Mouse (Mus musculus) kidney, postnatal 25 days (tissue): ENCODE measurements at regions not wholly inside any gene's neighbourhood (a gene's known extent, or its start where the extent isn't known, plus 50 kb on each side); places are given as distances from the start of the nearest gene placed in this dataset.

ENCODE experiments used
- DNase-seq, 2 experiments: peaks; one replicate each; pipeline ENCODE4 v3.0.0; 2021; ENCODE audit warnings: mixed read lengths in 2 of 2

GRCm38 (mm10) chr13:37468304-37469178 lies 123.5 kb downstream of the Ly86 start:
- DNase-seq: no peak

DNA sequence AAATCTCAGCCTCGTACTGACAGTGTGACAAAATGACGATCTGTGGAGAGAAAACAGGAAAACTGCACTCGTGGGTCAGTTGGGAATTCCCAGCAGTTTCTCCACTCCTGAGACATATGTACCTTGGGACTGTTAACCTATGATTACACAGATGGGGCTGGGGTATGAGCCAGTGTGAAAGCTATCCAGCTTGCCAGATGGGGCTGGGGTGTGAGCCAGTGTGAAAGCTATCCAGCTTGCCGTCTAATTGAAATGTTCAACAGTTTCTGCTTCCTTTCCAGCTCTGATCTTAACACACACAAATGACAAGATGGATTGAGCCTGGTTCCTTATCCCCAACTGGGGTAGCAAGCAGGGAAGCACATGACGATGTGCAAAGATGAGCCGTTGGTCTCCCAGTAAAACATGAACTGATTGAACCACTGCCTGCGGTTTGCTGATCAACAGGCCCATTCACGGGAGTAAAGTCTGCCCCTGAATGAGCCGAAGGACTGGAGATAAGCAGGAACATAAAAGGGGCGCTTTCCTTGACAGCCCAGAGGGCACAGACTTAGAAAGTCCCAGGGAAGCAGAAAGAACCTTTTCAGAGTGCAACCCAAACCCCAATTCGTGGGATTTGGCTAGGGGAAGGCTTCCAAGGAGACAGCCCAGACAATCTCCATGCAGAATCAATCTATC lies 125.4 kb downstream of the Ly86 start:
- no peak for DNase-seq

- no peak for DNase-seq
These were observed 128.4 kb downstream of the Ly86 start for GRCm38 (mm10) chr13:37473359-37473758.

GRCm38 (mm10) chr13:37475804-37476203 lies 130.8 kb downstream of the Ly86 start:
- DNase-seq: no peak

- peak in 1 of 2 experiments; percentile 66 for DNase-seq
These were observed 131.4 kb downstream of the Ly86 start for GRCm38 (mm10) chr13:37476256-37477053.

DNA sequence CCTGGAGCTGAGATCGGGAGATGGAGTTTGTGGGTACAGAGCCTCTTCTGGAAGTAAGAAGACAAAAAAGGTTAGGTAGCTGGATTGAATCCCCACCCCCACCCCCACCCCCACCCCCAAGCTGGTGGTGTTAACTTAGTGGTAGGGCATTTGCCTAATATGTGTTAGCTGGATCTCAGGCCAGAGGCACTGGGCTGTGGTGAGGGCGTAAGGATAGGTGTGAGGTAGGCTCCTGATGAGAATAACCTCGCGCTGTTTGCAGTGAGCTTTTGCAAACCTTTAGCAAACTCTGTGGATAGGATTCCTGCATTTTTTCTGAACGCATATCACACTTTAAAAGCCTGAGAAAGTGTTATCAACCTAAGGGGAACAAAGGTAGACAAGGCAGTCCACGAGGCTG lies 132.3 kb downstream of the Ly86 start:
- no peak for DNase-seq

GRCm38 (mm10) chr13:37477749-37478548 lies 132.9 kb downstream of the Ly86 start:
- DNase-seq: peak; percentile 77 to 87

DNA sequence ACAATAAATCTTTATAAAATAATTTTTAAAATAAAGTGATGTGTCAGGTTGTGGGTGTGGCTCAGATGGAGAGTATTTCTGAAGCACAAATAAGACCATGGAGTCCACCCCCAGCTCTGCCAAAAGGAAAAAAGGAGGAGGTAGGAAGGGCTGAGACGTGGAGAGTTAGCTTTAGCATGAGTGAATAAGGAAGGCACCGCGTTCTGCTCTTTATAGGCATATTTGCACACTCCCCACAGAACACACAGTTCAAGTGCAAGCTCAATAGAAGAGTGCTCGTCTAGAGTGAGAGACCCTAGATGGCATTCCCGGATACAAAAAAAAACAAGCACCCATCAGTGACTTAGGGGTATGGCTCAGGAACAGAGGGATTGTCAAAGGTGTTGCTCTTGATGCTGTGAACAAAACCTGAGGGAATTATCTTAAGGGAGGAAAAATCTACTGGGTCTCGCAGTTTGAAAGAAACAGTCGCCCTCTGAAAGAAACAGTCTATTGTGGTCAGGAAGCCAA lies 134.2 kb downstream of the Ly86 start:
- no peak for DNase-seq

DNA sequence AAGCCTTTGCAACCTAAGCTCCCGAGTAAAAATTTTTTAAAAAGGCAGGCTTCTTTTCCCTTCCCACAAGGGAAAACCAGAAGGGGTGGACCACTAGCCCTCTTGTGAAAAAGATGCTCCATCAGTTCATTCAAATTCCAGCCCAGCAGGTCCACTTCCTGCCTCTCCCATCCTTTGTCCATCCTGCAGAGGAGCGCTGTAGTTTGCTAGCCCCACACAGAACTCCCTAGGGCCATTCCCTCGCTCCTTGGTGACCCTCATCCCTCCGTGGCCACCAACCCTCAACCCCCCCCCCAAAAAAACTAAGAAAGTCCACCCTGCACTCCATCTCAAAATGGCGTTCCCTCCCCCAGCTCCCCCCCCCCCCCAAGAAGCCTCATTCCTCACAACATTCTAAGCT lies 136.5 kb downstream of the Ly86 start:
- DNase-seq: no peak

- peak; percentile 56 to 81 for DNase-seq
These were observed 137.0 kb downstream of the Ly86 start for GRCm38 (mm10) chr13:37482038-37482437.

DNA sequence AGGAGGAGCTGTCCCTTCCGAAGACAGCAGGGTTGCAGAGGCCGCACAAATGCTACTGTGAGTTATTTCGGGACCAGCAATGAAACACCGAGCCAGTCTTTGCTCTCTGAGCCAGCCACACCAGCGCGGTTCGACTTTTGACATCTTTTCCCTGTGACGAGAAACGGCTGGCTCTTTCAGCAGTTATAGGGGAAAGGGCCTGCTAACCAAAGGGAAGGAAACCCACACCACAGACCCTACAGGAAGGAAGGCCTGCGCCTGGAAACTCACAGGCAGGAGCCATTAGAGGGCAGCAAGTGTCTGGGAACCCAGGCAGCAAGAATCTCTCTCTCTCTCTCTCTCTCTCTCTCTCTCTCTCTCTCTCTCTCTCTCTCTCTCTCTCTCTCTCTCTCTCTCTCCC lies 137.6 kb downstream of the Ly86 start:
- DNase-seq: peak; percentile 81 to 87

GRCm38 (mm10) chr13:37483010-37483855 lies 138.2 kb downstream of the Ly86 start:
- DNase-seq: peak; percentile 62 to 84

DNA sequence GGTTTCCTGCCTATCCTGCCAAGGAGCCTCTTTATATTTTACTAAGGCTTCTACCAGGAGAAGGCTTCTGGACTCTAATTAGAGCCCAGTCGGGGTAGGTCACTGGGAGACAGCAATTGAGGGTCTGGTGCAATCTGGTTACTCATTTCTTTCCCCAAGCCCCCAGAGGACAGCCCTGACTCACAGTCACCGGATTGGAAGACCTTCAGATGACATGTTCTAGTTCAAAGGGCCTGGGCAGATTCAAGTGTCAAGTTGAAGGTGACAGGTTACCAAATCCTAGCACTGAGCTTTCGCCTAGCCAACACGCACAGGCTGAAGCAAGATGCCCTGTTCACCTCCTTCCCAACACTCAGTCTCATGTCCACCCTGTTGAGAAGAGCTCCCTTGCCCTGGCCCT lies 139.6 kb downstream of the Ly86 start:
- DNase-seq: no peak

GRCm38 (mm10) chr13:37492115-37493001 lies 147.3 kb downstream of the Ly86 start:
- DNase-seq: peak in 1 of 2 experiments; percentile 66

DNA sequence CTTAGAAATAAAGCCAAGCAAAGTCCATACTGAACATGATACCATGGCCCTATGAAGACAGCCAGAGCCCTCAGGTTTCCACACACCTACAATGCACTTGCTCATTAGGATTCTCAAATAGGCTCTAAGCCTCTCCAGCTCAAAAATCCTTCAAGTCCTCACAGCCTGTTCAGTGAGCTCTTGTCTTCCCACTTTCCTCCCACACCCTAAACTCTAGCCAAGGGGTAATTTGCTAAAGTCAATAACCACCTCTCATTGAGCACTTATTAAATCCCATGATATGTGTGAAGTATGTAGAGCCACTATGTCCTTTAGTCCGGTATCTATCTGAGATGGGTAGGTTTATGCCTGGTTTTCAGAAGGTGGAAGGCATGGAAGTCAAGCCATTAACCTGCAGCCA lies 148.3 kb downstream of the Ly86 start:
- no peak for DNase-seq

- no peak for DNase-seq
These were observed 150.4 kb downstream of the Ly86 start for GRCm38 (mm10) chr13:37495272-37495932.

- DNase-seq: no peak
These were observed 153.0 kb downstream of the Ly86 start for GRCm38 (mm10) chr13:37497986-37498385.

- DNase-seq: peak in 1 of 2 experiments; percentile 55
These were observed 155.8 kb downstream of the Ly86 start for GRCm38 (mm10) chr13:37500668-37501286.

DNA sequence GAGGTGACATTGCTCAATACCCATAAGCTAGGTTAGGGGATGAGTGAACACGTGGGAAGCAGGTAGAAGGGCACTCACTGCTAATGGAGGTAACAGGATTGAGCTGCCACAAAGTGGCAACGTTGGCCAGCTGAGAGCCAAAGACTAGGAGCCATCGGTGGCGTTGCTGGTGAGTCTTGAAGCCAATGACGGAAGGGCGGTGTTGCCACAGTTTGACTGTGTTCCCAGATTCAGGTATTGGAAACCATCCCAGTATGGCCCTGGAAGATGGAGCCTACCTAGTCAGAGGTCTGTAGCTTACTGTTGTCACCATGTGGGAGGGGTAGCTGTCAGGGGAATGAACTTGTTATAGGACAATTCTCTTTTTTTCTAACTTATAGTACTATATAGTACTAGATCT lies 158.4 kb downstream of the Ly86 start:
- DNase-seq: no peak
